Mouse (Mus musculus): Measurements from ENCODE around the gene Dnali1. TPM values are rescaled to one million over a fixed set of nuclear protein-coding genes. Genes with fewer than 3 reads are reported as not detected.
A peak's percentile ranks its signal among the peaks of the same experiment; 100 is the strongest.

Gene Dnali1
- total and polyA plus RNA-seq, 3 experiments = 1.4 TPM; not detected in 2

GRCm38 (mm10) chr4:125078698-125079097 is 13.2 kb upstream of the Dnali1 start:
- no peak overlapping the region for H3K9ac ChIP-seq (ENCODE audit: low read depth, low read length)
- H3K79me2 ChIP-seq (replicated peaks; ENCODE audit: control insufficient read depth, insufficient read depth, low read length) = no peaks in the 10 kb centered on the region
- intact Hi-C loops (cut with DNase I) = no loop called here
- no peaks in the 10 kb centered on the region for H3K27me3 ChIP-seq (ENCODE audit: control insufficient read depth, insufficient read depth, low read length)
- H3K4me3 ChIP-seq = no peak overlapping the region
- WGBS = 95% methylated on average over 2 of the region's 2 CpGs
- no peaks in the 10 kb centered on the region for H3K36me3 ChIP-seq (ENCODE audit: control insufficient read depth, insufficient read depth, low read length)
- H3K4me1 ChIP-seq (ENCODE audit: control insufficient read depth, insufficient read depth, low read length) = no peaks in the 10 kb centered on the region
- no peak for DNase-seq
- TF ChIP-seq EP300 (IDR thresholded peaks at IDR 0.05; ENCODE audit: insufficient read depth, low read depth, low read length) (no peak), CTCF (IDR thresholded peaks at IDR 0.05) (no peak), POLR2A (IDR thresholded peaks at IDR 0.05; ENCODE audit: insufficient read depth, low read depth, low read length) (no peak)
- no peak overlapping the region for H3K27ac ChIP-seq

GRCm38 (mm10) chr4:125077700-125078099 is 12.2 kb upstream of the Dnali1 start:
- DNase-seq = no peak
- no peaks in the 10 kb centered on the region for H3K27me3 ChIP-seq (ENCODE audit: control insufficient read depth, insufficient read depth, low read length)
- no peak for TF ChIP-seq EP300 (IDR thresholded peaks at IDR 0.05; ENCODE audit: insufficient read depth, low read depth, low read length)
- TF ChIP-seq CTCF (IDR thresholded peaks at IDR 0.05) = no peak
- TF ChIP-seq POLR2A (IDR thresholded peaks at IDR 0.05; ENCODE audit: insufficient read depth, low read depth, low read length) = no peak
- no peaks in the 10 kb centered on the region for H3K79me2 ChIP-seq (replicated peaks; ENCODE audit: control insufficient read depth, insufficient read depth, low read length)
- intact Hi-C loops (cut with DNase I) = no loop called here
- no peak overlapping the region for H3K9ac ChIP-seq (ENCODE audit: low read depth, low read length)
- WGBS = 92% methylated on average over 2 of the region's 2 CpGs
- H3K27ac ChIP-seq = no peak overlapping the region
- H3K4me1 ChIP-seq (ENCODE audit: control insufficient read depth, insufficient read depth, low read length) = no peaks in the 10 kb centered on the region
- no peak overlapping the region for H3K4me3 ChIP-seq
- no peaks in the 10 kb centered on the region for H3K36me3 ChIP-seq (ENCODE audit: control insufficient read depth, insufficient read depth, low read length)

GRCm38 (mm10) chr4:125066490-125067370 is 1.2 kb upstream of the Dnali1 start, which contains the start of gene Snip1:
Gene Snip1 (plus strand): TSS chr4:125066672.
- Histone ChIP-seq H3K79me2 (replicated peaks; ENCODE audit: control insufficient read depth, insufficient read depth, low read length) (peaks cover 3% of the 10 kb centered on the region; the same call in 1 of the 2 replicates), H3K27me3 (ENCODE audit: control insufficient read depth, insufficient read depth, low read length) (no peaks in the 10 kb centered on the region), H3K27ac (peak within 1 kb of the TSS; percentile 74), H3K9ac (ENCODE audit: low read depth, low read length) (peak within 1 kb of the TSS; percentile 92), H3K36me3 (ENCODE audit: control insufficient read depth, insufficient read depth, low read length) (no peaks in the 10 kb centered on the region), H3K4me3 (peak within 1 kb of the TSS; percentile 84), H3K4me1 (ENCODE audit: control insufficient read depth, insufficient read depth, low read length) (peaks cover 2% of the 10 kb centered on the region)
- peak; percentile 96 to 98 for DNase-seq
- intact Hi-C loops (cut with DNase I) = loop anchor here (1.0 to 10.0 kb wide), 4 partner anchors 18 to 212 kb away; partner anchors contain the start of genes 1110065P20Rik, 9930104L06Rik and Yrdc
- TF ChIP-seq POLR2A (IDR thresholded peaks at IDR 0.05; ENCODE audit: insufficient read depth, low read depth, low read length) = peak; percentile 92
- TF ChIP-seq CTCF (IDR thresholded peaks at IDR 0.05) = no peak
- no peak for TF ChIP-seq EP300 (IDR thresholded peaks at IDR 0.05; ENCODE audit: insufficient read depth, low read depth, low read length)
- under 1% methylated on average over 78 of the region's 78 CpGs for WGBS

- peaks cover 3% of the 10 kb centered on the region; the same call in 1 of the 2 replicates for H3K79me2 ChIP-seq (replicated peaks; ENCODE audit: control insufficient read depth, insufficient read depth, low read length)
- H3K27ac ChIP-seq = no peak overlapping the region
- TF ChIP-seq EP300 (IDR thresholded peaks at IDR 0.05; ENCODE audit: insufficient read depth, low read depth, low read length) (no peak), POLR2A (IDR thresholded peaks at IDR 0.05; ENCODE audit: insufficient read depth, low read depth, low read length) (no peak), CTCF (IDR thresholded peaks at IDR 0.05) (no peak)
- WGBS = 62% methylated on average over 8 of the region's 8 CpGs
- intact Hi-C loops (cut with DNase I) = loop anchor here (10.0 kb wide), 1 partner anchor 209 kb away; the partner anchor contains the start of genes 1110065P20Rik and Yrdc
- no peak for DNase-seq
- no peaks in the 10 kb centered on the region for H3K27me3 ChIP-seq (ENCODE audit: control insufficient read depth, insufficient read depth, low read length)
- H3K4me1 ChIP-seq (ENCODE audit: control insufficient read depth, insufficient read depth, low read length) = peaks cover 3% of the 10 kb centered on the region
- no peak overlapping the region for H3K4me3 ChIP-seq
- H3K9ac ChIP-seq (ENCODE audit: low read depth, low read length) = no peak overlapping the region
- no peaks in the 10 kb centered on the region for H3K36me3 ChIP-seq (ENCODE audit: control insufficient read depth, insufficient read depth, low read length)
Measured at GRCm38 (mm10) chr4:125063829-125064228, 1.7 kb downstream of the Dnali1 start.

- Histone ChIP-seq H3K79me2 (replicated peaks; ENCODE audit: control insufficient read depth, insufficient read depth, low read length) (no peaks in the 10 kb centered on the region), H3K4me3 (no peak overlapping the region), H3K9ac (ENCODE audit: low read depth, low read length) (no peak overlapping the region), H3K36me3 (ENCODE audit: control insufficient read depth, insufficient read depth, low read length) (no peaks in the 10 kb centered on the region), H3K4me1 (ENCODE audit: control insufficient read depth, insufficient read depth, low read length) (peaks cover 1% of the 10 kb centered on the region; the same call in 1 of the 2 replicates), H3K27ac (no peak overlapping the region), H3K27me3 (ENCODE audit: control insufficient read depth, insufficient read depth, low read length) (no peaks in the 10 kb centered on the region)
- peak; percentile 45 to 65 for DNase-seq
- intact Hi-C loops (cut with DNase I) = loop anchor here (1.0 kb wide), 1 partner anchor 116 kb away; no protein-coding TSS in a partner anchor
- TF ChIP-seq CTCF (IDR thresholded peaks at IDR 0.05) (peak; percentile 84), EP300 (IDR thresholded peaks at IDR 0.05; ENCODE audit: insufficient read depth, low read depth, low read length) (no peak)
- WGBS = 11% methylated on average over 8 of the region's 8 CpGs
Measured at GRCm38 (mm10) chr4:125059025-125059424, 6.5 kb downstream of the Dnali1 start.

- intact Hi-C loops (cut with DNase I) = no loop called here
- Histone ChIP-seq H3K4me1 (ENCODE audit: control insufficient read depth, insufficient read depth, low read length) (peaks cover 1% of the 10 kb centered on the region; the same call in 1 of the 2 replicates), H3K27ac (no peak overlapping the region)
Measured at GRCm38 (mm10) chr4:125058033-125058432, 7.5 kb downstream of the Dnali1 start.

More at GRCm38 (mm10) chr4:125058033-125058432, 7.5 kb downstream of the Dnali1 start:
- TF ChIP-seq EP300 (IDR thresholded peaks at IDR 0.05; ENCODE audit: insufficient read depth, low read depth, low read length) (no peak), POLR2A (IDR thresholded peaks at IDR 0.05; ENCODE audit: insufficient read depth, low read depth, low read length) (no peak), CTCF (IDR thresholded peaks at IDR 0.05) (no peak)
- no peak for DNase-seq
- 24% methylated on average over 5 of the region's 5 CpGs for WGBS
- H3K9ac ChIP-seq (ENCODE audit: low read depth, low read length) = no peak overlapping the region
- no peak overlapping the region for H3K4me3 ChIP-seq
- no peaks in the 10 kb centered on the region for H3K27me3 ChIP-seq (ENCODE audit: control insufficient read depth, insufficient read depth, low read length)
- H3K36me3 ChIP-seq (ENCODE audit: control insufficient read depth, insufficient read depth, low read length) = no peaks in the 10 kb centered on the region
- H3K79me2 ChIP-seq (replicated peaks; ENCODE audit: control insufficient read depth, insufficient read depth, low read length) = no peaks in the 10 kb centered on the region

Measured in heart, adult 2 months (tissue).